Mouse (Mus musculus): ENCODE results near the gene I0C0044D17Rik.

Gene I0C0044D17Rik

GRCm38 (mm10) chr4:98826701-98827100, 3.1 kb upstream of the I0C0044D17Rik start:
- DNase-seq (ENCODE audit: low read depth), result no peak

- DNase-seq (ENCODE audit: low read depth), result no peak
Measured at GRCm38 (mm10) chr4:98823047-98823446, 593 bp downstream of the I0C0044D17Rik start.

- no peak for DNase-seq (ENCODE audit: low read depth)
Measured at GRCm38 (mm10) chr4:98822478-98822877, 1.2 kb downstream of the I0C0044D17Rik start.

GRCm38 (mm10) chr4:98819216-98819755, 4.4 kb downstream of the I0C0044D17Rik start:
- no peak for DNase-seq (ENCODE audit: low read depth)

GRCm38 (mm10) chr4:98817184-98817911, 6.3 kb downstream of the I0C0044D17Rik start, which contains the start of gene Kank4:
Gene Kank4, minus strand, starts transcription at chr4:98817537.
- no peak for DNase-seq (ENCODE audit: low read depth)

GRCm38 (mm10) chr4:98816807-98817183, 6.8 kb downstream of the I0C0044D17Rik start:
- DNase-seq (ENCODE audit: low read depth), result no peak

- DNase-seq (ENCODE audit: low read depth), result no peak
Measured at GRCm38 (mm10) chr4:98806306-98806705, 17.3 kb downstream of the I0C0044D17Rik start.

GRCm38 (mm10) chr4:98805291-98806048, 18.2 kb downstream of the I0C0044D17Rik start:
- no peak for DNase-seq (ENCODE audit: low read depth)

- no peak for DNase-seq (ENCODE audit: low read depth)
Measured at GRCm38 (mm10) chr4:98804476-98805134, 19.0 kb downstream of the I0C0044D17Rik start.

- no peak for DNase-seq (ENCODE audit: low read depth)
Measured at GRCm38 (mm10) chr4:98801775-98802174, 21.9 kb downstream of the I0C0044D17Rik start.

GRCm38 (mm10) chr4:98800824-98801223, 22.8 kb downstream of the I0C0044D17Rik start:
- DNase-seq (ENCODE audit: low read depth), result no peak

GRCm38 (mm10) chr4:98796591-98797341, 26.9 kb downstream of the I0C0044D17Rik start:
- no peak for DNase-seq (ENCODE audit: low read depth)

GRCm38 (mm10) chr4:98795241-98795640, 28.4 kb downstream of the I0C0044D17Rik start:
- DNase-seq (ENCODE audit: low read depth), result no peak

GRCm38 (mm10) chr4:98793486-98793885, 30.2 kb downstream of the I0C0044D17Rik start:
- no peak for DNase-seq (ENCODE audit: low read depth)

GRCm38 (mm10) chr4:98790721-98791120, 32.9 kb downstream of the I0C0044D17Rik start:
- no peak for DNase-seq (ENCODE audit: low read depth)

- DNase-seq (ENCODE audit: low read depth), result no peak
Measured at GRCm38 (mm10) chr4:98789861-98790311, 33.8 kb downstream of the I0C0044D17Rik start.

- DNase-seq (ENCODE audit: low read depth), result no peak
Measured at GRCm38 (mm10) chr4:98789133-98789765, 34.4 kb downstream of the I0C0044D17Rik start.

- DNase-seq (ENCODE audit: low read depth), result no peak
Measured at GRCm38 (mm10) chr4:98786281-98786680, 37.4 kb downstream of the I0C0044D17Rik start.

- no peak for DNase-seq (ENCODE audit: low read depth)
Measured at GRCm38 (mm10) chr4:98785851-98786250, 37.8 kb downstream of the I0C0044D17Rik start.

GRCm38 (mm10) chr4:98778219-98778618, 45.4 kb downstream of the I0C0044D17Rik start:
- DNase-seq (ENCODE audit: low read depth), result no peak

- no peak for DNase-seq (ENCODE audit: low read depth)
Measured at GRCm38 (mm10) chr4:98777464-98777863, 46.2 kb downstream of the I0C0044D17Rik start.

Data from naive thymus-derived CD4-positive, alpha-beta T cell, adult 2 months (primary cell).